Mouse (Mus musculus) fat pad, adult 2 months (tissue): ENCODE results near the gene Ooep.

Source experiments
- DNase-seq: peaks from one replicate; pipeline ENCODE4 v3.0.0-alpha.2; 2011; ENCODE audit warnings: low read depth, low spot score; ENCODE audit errors: extremely low read depth

Ooep gene

GRCm38 (mm10) chr9:78378113-78378785 is at the start of gene Ooep:
Gene Ooep (minus strand): TSS chr9:78378725.
- DNase-seq, result no peak

GRCm38 (mm10) chr9:78428185-78428584 is 49.7 kb upstream of the Ooep start:
- no peak for DNase-seq

- DNase-seq, result no peak
These were observed 48.8 kb upstream of the Ooep start for GRCm38 (mm10) chr9:78427362-78427781.

GRCm38 (mm10) chr9:78401596-78401995 is 23.1 kb upstream of the Ooep start:
- no peak for DNase-seq

- DNase-seq, result no peak
These were observed 22.0 kb upstream of the Ooep start for GRCm38 (mm10) chr9:78400570-78400969.

- no peak for DNase-seq
These were observed 18.0 kb upstream of the Ooep start for GRCm38 (mm10) chr9:78396517-78396916.

GRCm38 (mm10) chr9:78395630-78396351 is 17.3 kb upstream of the Ooep start, which contains the start of gene Ddx43:
Gene Ddx43 (plus strand): TSS chr9:78395777.
- no peak for DNase-seq

- DNase-seq, result no peak
These were observed 16.7 kb upstream of the Ooep start for GRCm38 (mm10) chr9:78395244-78395629.

- no peak for DNase-seq
These were observed 16.1 kb upstream of the Ooep start for GRCm38 (mm10) chr9:78394602-78395001.

GRCm38 (mm10) chr9:78393741-78394140 is 15.2 kb upstream of the Ooep start:
- no peak for DNase-seq

- DNase-seq, result no peak
These were observed 11.5 kb upstream of the Ooep start for GRCm38 (mm10) chr9:78389981-78390380.

- no peak for DNase-seq
These were observed 8.4 kb upstream of the Ooep start for GRCm38 (mm10) chr9:78386947-78387346.

GRCm38 (mm10) chr9:78385893-78386292 is 7.4 kb upstream of the Ooep start:
- no peak for DNase-seq

- no peak for DNase-seq
These were observed 979 bp downstream of the Ooep start for GRCm38 (mm10) chr9:78377546-78377945.

- no peak for DNase-seq
These were observed 3.0 kb downstream of the Ooep start for GRCm38 (mm10) chr9:78375486-78375885.

GRCm38 (mm10) chr9:78374885-78375389 is 3.6 kb downstream of the Ooep start:
- DNase-seq, result no peak

- DNase-seq, result no peak
These were observed 4.1 kb downstream of the Ooep start for GRCm38 (mm10) chr9:78374397-78374796.

- DNase-seq, result no peak
These were observed 5.6 kb downstream of the Ooep start for GRCm38 (mm10) chr9:78372827-78373504.

- DNase-seq, result no peak
These were observed 7.1 kb downstream of the Ooep start for GRCm38 (mm10) chr9:78371441-78371840.

GRCm38 (mm10) chr9:78369786-78370185 is 8.7 kb downstream of the Ooep start:
- DNase-seq, result no peak

- no peak for DNase-seq
These were observed 9.2 kb downstream of the Ooep start for GRCm38 (mm10) chr9:78369349-78369748.
